Mouse (Mus musculus): ENCODE data around the gene Pcmtd2. TPM values are rescaled to one million over a fixed set of nuclear protein-coding genes. Genes with fewer than 3 reads are reported as not detected.

Pcmtd2 gene
- polyA plus RNA-seq (2012; rRNA removed), result 47.2 and 69.5 TPM in 2 replicates

DNA sequence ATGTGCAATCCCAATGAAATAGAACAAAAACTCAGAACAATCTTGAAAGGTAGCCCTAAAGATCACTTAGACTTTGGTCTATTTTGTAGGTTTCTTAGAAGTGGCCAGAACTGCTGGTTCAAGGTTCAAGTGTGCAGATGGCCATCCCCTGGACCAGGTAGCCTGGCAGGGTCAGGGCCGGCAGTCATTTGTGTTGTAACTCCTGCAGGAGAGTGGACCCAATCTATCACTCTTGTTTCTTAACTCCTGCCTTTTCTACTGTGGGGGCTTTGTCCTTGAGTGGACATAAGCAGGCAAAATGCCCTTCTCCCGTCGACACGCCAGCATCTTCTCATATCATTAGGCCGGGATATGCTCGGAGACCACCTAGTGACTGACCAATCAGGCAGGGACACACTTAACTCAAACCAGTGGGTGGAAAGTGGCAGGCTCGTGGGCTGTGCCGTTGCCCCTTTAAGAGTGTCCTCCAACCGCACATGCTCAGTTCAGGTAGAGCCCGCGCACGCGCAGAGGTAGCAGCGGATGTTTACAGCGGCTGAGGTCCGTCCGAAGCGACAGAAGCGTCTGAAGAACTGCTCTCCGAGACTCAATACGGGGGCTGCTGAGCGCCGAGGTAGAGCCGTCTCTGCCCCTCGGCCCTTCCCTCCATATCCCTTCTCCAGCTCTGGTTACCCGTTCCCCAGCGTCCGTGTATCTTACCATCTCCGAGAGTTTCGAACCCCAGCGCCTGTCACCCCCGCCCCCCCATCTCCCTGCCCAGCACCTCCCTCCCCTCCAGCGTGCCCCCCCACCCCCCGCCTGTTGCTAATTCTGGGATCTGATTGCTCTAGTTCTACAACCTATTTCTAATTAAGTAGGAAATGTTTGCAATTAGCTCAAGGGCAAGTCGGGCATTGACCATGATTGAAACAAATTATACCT lies at the start of gene Pcmtd2:
Gene Pcmtd2 (plus strand): TSS at position 483 of the 921 bp plus-strand sequence.

DNA sequence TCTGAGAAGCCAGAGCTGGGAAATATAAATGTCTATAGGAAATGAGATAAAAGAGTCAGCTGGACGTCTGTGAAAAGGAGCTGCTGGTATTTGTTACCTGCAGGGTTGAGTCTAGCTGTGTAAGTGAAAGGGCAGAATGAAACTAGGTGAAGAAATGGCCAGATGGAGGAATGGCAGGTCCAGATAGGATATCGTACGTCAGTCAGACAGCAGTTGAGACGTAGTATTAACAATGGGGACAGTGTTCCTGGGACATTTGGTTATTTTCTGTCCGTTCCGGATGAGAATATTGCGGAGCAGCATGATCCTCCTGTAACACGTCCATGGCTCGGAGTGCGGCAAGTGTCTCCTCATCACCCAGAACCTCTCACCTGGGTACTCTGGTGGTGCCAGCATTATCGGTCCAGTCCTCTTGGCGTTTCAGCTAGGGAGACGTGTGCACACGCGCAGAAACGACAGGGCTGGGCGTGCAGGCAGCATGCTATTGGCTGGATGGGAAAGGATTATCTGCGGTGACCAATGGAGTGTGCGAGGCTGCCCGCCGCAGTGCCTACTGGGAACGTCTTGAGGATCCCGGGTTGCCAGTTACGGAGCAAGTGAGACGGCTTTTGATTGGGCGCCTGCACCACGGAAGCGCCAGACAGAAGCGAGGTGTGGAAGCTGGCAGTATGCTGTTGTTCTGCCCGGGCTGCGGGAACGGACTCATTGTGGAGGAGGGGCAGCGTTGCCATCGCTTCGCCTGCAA lies 26.3 kb downstream of the Pcmtd2 start, which contains the start of gene Polr3k:
Gene Polr3k (plus strand): TSS at position 547 of the 745 bp plus-strand sequence.

Other genes with a start within 250 kb of the Pcmtd2 start
- gene Prpf6, start 246.0 kb upstream of the Pcmtd2 start, polyA plus RNA-seq (2012; rRNA removed), result 50.4 and 77.7 TPM in 2 replicates
- 86.1 and 97.7 TPM in 2 replicates for gene Zfp512b, start 245.1 kb upstream of the Pcmtd2 start, polyA plus RNA-seq (2012; rRNA removed)
- gene Samd10, start 238.6 kb upstream of the Pcmtd2 start, polyA plus RNA-seq (2012; rRNA removed), result 27.2 and 38.4 TPM in 2 replicates
- 0.22 and 0.30 TPM in 2 replicates for gene Gm29797, start 180.8 kb upstream of the Pcmtd2 start, polyA plus RNA-seq (2012; rRNA removed)
- 12.0 and 20.4 TPM in 2 replicates for gene Sox18, start 166.2 kb upstream of the Pcmtd2 start, polyA plus RNA-seq (2012; rRNA removed)
- 43.7 and 63.4 TPM in 2 replicates for gene Tcea2, start 157.5 kb upstream of the Pcmtd2 start, polyA plus RNA-seq (2012; rRNA removed)
- gene Rgs19, start 143.9 kb upstream of the Pcmtd2 start, polyA plus RNA-seq (2012; rRNA removed), result 42.2 and 74.8 TPM in 2 replicates
- not detected in 2 replicates for gene Lkaaear1, start 139.4 kb upstream of the Pcmtd2 start, polyA plus RNA-seq (2012; rRNA removed)
- gene Oprl1, start 122.8 kb upstream of the Pcmtd2 start, polyA plus RNA-seq (2012; rRNA removed), result 16.4 and 19.8 TPM in 2 replicates
- 46.8 and 70.9 TPM in 2 replicates for gene Myt1, start 74.5 kb upstream of the Pcmtd2 start, polyA plus RNA-seq (2012; rRNA removed)
- 35.9 and 52.4 TPM in 2 replicates for gene Polr3k, start 26.5 kb downstream of the Pcmtd2 start, polyA plus RNA-seq (2012; rRNA removed)
- not detected in 2 replicates for gene Gm14496, start 153.3 kb downstream of the Pcmtd2 start, polyA plus RNA-seq (2012; rRNA removed)